Mouse (Mus musculus) cortical plate, adult 2 months (tissue): Measurements from ENCODE around the gene Dyrk3.

ENCODE experiments used
- CTCF ChIP-seq: fragments of 200-500 bp; IDR thresholded peaks from 2 replicates; pipeline ENCODE4 v1.5.1; 2011; ENCODE audit warnings: mild to moderate bottlenecking, control low read depth, low read length; ENCODE audit not compliant: insufficient read depth; ENCODE audit errors: extremely low read depth
- POLR2A ChIP-seq: fragments of 200-500 bp; IDR thresholded peaks from 2 replicates; pipeline ENCODE4 v1.6.1; 2011; ENCODE audit warnings: mild to moderate bottlenecking, low read length, control low read depth; ENCODE audit not compliant: insufficient read depth; ENCODE audit errors: extremely low read depth

- no peak for TF ChIP-seq CTCF
- no peak for TF ChIP-seq POLR2A
Observed at GRCm38 (mm10) chr1:131178083-131178482, 39.9 kb upstream of the Dyrk3 start.
